Mouse (Mus musculus): Measurements from ENCODE around the gene Tnnt2.

Tnnt2 gene

DNA sequence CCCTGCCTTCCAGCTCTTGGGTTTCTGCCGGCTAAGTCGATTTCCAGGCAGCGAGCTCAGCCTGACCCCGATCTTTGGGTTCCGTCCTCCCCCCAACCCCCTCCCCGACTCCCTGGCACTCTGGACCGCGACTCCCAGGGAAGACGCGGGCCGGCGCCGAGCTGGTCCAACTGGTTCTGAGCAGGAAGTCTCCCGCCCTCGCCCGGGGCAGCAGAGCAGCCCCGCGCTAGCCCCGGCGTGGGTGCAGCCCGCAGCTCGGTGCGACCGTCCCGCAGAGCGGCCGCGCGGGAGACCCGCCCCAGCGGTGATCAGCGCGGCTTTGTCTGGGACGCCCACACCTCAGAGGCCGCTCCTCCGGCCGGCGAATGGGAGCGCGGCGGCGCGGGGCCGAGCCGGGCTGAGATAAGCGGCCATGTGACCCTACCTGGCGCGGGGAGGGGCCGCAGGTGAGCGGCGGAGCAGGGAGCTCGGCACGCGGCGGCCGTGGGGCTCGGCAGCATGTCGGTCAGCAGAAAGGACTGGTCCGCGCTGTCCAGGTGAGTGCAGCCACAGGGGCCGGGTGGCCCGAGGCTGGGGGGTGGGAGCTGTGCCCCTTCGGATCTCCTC is 17.6 kb upstream of the Tnnt2 start, which contains the start of gene Lad1:
TSS of gene Lad1 (plus strand) at position 118 of the 606 bp plus-strand sequence.
- DNase-seq (ENCODE audit: low spot score), result no peak

DNA sequence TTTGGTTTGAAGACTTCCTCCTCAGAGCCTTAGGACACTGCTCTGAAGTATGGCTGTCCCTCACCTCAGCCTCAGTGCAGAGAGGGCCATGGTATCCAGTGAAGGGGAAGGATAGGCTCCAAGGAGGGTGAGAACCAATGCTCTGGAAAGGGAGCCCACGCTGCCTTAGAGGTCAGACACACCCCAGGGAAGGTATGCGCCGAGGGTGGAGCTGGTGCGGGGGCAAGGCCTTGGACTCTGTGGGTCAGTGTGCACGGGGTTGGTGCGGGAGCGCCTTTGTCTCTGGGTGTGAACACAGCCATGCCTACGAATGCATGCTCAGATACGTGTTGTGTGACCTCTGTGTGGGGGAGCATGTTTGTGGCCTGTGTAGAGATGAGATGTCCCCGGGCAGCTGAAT is 16.1 kb upstream of the Tnnt2 start:
- no peak for DNase-seq (ENCODE audit: low spot score)

DNA sequence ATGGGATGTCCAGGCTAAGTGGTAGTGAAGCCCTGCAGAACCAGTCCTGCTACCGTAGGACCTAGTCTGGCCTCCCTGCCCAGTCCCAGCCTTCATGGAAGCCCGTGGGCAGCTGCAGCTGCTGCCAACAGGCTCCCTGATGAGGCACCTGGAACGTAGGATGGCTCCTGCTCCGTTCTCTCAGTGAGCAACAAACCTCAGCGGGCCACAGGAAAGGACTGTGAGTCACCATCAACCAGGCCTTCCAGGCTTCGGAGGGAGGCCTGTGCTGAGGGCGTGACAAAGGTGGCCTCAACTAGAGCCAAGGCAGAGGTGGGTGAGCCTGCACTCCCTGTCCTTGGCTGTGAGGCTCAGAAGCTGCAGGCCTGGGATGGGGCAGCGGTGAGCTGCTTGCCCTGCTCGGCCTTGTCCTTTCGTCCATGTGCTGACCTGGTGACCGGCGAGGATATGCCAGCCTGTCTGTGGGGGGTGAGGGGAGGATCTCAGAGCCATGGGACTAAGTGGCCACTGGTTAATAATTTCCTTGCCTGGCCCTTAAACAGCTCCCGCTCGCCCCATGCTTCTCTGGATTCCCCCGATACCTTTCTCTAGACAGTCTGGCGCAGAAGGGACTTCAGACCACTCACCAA is 15.3 kb upstream of the Tnnt2 start:
- no peak for DNase-seq (ENCODE audit: low spot score)

DNA sequence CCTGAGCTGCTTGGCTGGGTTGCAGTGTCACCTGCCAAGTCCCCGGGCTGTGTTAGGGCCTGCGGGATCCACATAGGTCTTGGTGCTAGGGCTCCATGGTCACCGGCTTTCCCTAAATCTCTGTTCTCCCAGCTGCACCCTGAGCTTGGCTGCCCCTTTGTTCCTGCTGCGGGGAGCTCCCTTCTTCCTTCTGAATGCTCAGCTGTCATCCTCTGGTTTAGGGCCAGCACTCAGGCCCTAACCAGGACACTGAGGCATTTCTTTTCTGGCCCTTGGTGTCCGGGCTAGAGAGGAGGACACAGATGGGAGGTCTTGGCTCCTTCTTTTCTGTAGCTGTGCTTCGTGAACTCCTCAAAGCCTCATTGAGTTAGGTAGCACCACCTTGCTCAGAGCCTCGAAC is 14.4 kb upstream of the Tnnt2 start:
- no peak for DNase-seq (ENCODE audit: low spot score)

DNA sequence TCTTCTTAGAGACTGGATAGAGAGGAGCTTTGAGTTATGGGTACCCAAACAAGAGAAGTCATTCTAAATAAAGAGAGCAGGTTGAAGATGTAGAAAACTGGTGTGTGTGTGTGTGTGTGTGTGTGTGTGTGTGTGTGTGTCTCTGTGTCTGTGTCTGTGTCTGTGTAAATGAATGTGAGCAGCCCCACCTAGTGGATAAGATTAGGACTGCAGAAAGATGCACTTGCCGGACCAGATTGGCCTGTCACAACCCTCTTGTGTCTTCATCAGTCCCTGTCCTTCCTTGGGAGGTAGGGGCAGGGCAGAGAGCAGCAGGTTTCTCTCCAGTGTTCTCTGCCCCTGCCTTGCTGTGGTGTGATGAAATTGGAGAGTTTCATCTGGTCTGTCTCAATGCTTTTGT is 7.2 kb upstream of the Tnnt2 start:
- no peak for DNase-seq (ENCODE audit: low spot score)

DNA sequence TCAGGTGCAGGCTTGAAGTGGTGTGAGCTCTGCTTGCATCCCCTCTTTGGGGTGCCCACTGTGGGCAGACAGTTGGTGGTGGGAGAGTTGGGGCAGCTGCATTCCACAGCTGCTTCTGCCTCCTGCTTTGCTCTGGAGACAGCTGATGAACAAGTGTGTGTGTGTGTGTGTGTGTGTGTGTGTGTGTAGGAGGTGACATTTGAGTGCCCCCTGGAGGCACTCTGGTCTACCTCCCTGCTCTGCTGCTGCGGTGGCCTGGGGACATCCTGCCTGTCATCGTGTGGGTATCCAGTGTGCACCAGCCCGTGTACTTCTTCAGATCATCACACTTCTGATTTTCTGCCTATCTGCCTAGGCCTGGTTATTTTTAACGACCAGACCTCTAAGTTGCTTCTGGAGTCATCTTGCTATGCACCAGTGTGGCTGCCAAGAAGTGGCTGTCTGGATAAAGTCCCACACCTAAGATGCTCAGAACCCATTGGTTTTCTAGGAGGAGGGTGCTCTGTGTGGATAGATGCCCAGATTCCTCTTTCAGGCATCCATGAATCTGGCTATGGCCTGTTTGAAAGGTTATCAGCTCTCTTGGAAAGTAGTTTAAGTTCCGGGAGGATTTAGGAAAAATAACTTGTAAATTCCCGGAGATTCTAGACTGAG is 1.8 kb upstream of the Tnnt2 start:
- DNase-seq (ENCODE audit: low spot score), result no peak

DNA sequence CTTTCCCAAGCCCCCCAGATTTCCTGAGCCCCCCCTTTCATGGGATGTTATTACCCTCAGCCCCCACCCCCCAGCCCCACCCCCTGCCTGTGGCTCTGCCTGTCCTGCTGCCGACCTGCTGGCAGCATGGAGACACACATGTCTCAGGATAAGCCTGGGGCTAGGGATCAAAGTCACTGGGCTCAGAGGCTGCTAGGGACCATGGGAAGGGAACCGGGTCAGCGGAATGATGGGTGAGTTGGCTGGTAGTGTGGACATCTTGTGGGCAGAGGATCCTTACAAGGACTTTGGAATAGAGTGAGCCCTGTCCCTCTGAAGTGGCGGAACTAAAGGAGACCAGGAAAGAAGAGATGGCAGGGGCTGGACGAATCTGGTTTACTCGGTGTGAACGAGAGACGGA is 1.2 kb upstream of the Tnnt2 start:
- no peak for DNase-seq (ENCODE audit: low spot score)

DNA sequence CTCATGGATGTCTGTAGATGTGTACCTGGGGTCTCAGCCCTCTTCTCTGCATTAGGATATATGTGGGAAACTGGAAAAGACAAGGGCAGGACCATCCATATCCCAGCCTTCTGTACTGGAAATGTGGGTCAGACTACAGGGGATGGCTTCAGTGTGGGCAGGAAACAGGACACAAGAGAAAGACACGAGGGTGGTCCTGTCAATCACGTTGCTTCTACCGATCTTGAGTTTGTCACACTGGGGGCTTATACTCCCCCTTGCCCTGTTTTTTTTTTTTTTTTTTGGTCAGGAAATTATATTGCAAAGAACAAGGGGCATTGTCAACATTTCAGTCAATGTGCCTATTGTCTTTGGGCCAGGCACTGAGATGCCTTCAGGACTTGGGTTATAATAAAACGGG is 2.5 kb downstream of the Tnnt2 start:
- no peak for DNase-seq (ENCODE audit: low spot score)

DNA sequence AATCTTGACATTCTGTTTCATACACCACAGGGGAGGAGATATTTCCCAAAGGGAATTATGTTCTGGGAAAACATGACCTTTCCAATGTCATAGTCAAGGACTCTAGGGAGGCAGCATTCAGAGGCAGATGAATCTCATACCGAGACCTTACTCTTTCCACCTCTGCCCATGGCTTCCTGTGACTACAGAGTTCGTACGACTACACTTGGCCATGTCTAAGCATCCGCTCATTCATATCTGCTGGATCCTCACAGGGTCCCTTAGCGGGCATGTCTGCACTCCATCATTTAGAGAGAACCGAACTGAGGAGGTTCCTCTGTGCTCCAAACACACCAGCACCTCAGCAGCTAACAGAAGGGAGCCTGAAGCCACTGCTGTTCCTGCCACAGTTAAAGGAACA is 2.9 kb downstream of the Tnnt2 start:
- no peak for DNase-seq (ENCODE audit: low spot score)

DNA sequence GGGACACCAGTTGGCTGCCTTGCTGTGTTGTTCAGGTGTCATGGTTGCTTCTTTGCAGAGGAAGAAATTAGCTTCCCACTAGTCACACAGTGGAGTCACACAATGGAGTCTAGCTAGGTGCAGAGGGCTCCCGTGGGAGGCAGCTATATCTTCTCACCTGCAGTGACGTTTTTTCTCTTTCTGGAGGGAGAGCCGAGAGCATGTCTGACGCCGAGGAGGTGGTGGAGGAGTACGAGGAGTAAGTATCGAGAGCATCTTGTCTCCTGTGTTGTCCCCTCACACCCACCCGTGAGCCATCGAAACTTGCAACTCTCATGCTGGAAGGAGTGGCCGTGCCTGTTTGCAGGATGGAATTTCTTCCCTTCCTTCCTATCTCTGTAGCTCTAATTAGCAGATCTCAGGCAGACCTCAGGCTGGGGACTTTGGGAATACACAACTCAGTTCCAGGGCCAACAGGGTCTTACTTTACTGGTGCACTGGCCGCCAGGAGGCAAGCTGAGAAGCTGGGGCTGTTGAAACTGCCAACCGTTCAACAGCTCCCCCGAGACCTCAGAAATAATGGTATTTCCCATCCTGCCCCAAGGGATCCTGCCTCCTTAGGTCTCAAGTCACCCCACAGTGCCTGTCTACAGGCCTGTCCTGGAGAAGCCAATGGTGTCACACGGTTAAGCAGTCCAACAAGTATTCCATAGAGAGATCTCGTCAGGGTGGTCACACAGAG is 4.7 kb downstream of the Tnnt2 start:
- DNase-seq (ENCODE audit: low spot score), result no peak

DNA sequence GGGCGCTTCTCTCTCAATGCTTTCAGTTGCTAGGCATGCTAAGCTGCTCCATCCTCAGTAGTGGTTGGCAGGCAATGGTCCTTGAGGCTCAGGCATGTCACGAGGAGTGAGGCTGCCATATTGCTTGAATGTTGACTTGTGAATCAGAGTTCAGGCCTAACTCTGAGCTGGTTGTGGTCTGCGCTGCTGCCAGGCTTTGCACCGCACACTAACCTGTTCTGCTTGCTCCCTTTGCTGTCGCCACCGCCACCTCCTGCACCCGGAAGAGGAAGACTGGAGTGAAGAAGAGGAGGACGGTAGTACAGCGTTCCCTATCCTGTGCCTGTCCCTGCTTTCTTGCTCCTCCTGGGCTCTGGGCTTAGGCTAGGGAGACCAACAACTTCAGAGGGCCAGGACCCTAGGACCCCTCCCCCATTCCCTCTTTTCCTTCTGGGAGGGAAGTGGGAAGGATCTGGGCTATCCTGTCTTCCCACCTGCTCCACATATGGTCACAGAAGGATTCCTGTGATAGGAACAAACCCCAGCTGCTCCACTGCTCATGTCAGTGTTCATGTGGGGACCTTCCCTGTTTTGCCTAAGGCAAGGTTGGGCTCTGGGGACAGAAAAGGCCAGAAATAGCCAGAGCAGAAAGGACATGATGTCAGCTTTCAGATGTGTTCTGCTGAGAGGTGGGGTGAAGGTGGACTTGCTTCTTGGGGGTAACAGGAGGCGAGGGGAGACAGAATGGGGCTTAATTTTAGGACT is 7.5 kb downstream of the Tnnt2 start:
- no peak for DNase-seq (ENCODE audit: low spot score)

DNA sequence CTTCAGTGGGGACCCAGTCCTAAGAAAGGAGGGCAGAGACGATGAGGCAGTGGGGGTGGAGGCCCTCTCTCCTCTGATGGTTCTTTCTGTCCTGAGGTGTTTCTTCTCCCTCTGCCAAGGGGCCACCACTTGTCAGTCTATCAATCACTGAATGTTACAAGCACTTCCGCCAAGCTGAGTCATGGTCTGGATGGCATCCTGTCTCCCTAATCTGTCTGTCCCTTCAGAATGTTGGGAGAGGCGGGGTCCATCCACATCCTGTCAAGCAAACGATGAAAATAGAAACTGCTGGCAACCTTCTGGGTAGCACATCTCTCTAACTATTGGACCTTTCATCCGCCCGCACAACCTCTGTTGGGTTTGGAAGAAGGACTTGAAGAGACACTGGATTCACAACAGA is 8.3 kb downstream of the Tnnt2 start:
- DNase-seq (ENCODE audit: low spot score), result no peak

DNA sequence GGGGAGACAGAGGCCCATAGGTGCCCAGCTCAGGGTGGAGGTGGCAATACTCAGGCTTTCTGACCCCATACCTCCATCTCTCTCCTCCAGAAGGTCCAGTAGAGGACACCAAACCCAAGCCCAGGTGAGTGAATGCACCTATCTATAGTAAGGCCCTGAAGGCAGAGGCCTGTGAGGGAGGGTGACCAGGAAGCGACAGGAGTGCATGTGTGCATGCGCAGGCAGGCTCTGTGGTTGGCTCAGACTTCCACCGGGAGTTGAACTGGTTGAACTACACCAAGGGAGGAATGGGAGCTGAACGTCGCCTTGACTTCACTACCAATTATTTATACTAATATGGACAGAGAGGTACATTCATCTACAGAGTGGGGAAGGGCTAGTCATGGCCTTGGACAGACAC is 10.5 kb downstream of the Tnnt2 start:
- DNase-seq (ENCODE audit: low spot score), result no peak

DNA sequence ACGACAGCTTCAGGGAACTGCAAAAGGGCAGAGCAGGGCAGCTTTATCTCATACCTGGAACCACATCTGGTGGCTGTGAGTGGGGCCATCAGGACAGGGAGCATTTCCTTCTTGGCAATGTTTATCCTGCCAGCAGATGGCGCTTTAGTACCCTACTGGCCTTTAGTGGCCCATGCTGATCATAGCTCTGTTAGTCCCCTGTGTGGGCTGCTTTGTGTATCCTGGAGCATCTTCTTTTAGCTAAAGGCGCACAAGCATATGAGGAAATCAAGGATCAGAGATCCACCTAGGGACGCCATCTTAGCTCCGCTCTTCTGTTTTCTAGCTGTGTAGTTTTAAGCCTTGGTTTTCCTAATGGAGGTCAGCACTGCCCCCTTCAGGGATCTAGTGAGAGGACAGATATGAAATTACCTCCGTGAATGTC is 11.0 kb downstream of the Tnnt2 start:
- no peak for DNase-seq (ENCODE audit: low spot score)

DNA sequence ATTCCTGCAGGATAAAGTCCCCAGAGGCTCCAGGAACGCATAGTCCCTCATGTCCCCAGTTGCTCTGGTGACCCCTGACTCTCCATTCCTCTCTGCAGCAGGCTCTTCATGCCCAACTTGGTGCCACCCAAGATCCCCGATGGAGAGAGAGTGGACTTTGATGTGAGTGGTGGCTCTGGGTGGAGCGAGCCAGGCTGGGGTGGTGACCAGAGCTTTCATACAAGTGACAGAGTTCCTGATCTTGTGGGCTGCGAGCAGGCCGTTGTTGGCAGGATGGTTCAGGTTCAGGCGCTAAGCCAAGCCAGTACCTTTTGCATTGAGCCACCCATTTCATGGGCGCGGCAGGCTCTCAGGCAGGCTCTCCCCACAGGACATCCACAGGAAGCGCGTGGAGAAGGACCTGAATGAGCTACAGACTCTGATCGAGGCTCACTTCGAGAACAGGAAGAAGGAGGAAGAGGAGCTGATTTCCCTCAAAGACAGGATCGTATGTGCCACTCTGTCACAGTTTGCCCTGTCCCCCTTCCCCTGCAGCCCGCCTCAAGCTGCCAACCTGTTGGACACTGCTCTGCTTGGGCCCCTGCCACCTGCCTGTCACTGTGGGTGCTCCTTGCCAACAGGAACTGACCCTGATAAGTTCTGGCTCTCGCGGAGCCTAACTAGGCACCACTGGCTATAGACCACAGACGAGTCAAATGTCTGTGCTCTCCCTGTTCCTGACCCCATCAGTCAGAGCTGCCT is 11.6 kb downstream of the Tnnt2 start:
- no peak for DNase-seq (ENCODE audit: low spot score)

DNA sequence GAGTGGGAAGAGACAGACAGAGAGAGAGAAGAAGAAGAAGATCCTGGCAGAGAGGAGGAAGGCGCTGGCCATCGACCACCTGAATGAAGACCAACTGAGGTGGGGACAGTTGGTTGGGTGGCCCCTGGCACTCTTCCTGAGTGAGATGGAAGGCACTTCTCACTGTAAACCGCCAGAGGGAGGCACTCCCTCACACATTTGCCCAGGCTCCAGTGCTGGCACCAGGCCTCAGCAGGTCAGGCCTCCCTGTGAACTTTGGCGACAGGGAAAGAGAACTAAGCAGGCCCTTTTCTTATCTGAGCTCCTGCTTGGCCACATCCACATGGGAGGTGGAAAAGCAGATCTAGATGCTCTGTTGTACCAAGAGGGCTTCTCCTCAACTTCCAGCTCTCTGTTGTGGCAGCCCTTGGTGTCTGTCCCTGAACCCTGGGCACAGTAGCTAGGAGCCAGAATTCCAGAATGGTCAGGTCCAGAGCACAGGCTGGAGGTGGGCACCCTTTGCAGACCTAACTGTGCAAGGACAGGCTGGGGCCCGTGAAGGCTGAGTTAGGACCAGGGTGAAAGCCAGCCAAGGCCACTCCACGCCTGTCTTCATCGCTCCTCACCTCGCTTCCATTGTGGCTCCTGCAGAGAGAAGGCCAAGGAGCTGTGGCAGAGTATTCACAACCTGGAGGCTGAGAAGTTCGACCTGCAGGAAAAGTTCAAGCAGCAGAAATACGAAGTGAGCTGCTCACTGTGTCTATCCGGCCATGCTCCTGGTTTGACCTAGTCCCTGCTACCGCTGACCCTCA is 14.8 kb downstream of the Tnnt2 start:
- no peak for DNase-seq (ENCODE audit: low spot score)

DNA sequence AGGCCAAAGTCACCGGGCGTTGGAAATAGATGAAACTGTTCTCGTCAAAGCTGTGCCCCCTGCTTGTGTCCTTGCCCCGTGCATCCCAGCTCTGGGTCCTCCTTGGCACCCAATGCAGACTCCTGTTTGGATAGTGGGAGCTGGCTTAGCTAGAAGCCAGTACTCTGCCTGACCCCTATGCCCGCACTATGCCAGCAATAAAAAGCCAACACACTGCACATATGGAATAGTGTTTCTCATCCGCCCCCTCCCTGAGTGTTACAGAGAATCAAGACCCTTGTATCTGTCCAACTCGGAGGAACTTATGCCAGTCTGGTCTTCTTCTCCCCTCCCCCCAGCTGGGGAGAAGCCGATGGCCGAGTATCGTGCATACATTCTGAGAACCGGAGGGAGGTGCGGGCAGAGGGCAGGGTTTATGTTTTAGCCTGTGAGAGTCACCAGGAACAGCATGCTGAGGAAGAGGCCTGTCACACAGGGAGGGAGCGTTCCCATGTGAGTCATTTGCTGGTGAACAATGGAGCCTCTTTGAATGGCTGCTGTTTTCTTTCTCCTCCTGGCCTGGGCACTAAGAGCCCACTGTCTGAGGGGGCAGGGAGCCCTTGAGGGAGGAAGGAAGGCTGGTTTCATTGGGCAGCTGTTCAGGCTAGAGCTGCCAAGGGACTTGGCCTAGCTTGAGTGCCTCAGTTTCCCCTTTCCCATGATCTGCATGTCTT is 16.0 kb downstream of the Tnnt2 start:
- DNase-seq (ENCODE audit: low spot score), result no peak

DNA sequence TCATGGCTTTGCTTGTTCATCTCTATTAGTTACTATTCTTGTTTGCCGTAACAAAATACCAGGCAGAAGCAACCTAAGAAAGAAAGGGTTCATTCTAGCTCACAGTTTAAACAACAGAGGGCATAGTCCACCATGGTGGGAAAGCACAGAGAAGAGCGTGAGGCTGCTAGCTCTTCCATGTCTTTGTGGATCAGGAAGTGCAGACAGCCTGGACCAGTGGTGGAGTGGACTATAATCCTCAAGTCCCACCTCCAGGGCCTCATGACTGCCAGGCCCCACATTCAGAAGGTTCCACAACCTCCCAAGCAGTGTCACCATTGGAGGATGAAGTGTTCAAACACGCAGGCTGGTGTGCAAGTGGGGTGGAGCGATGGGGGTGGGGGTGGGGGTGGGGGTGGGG is 17.0 kb downstream of the Tnnt2 start:
- no peak for DNase-seq (ENCODE audit: low spot score)

DNA sequence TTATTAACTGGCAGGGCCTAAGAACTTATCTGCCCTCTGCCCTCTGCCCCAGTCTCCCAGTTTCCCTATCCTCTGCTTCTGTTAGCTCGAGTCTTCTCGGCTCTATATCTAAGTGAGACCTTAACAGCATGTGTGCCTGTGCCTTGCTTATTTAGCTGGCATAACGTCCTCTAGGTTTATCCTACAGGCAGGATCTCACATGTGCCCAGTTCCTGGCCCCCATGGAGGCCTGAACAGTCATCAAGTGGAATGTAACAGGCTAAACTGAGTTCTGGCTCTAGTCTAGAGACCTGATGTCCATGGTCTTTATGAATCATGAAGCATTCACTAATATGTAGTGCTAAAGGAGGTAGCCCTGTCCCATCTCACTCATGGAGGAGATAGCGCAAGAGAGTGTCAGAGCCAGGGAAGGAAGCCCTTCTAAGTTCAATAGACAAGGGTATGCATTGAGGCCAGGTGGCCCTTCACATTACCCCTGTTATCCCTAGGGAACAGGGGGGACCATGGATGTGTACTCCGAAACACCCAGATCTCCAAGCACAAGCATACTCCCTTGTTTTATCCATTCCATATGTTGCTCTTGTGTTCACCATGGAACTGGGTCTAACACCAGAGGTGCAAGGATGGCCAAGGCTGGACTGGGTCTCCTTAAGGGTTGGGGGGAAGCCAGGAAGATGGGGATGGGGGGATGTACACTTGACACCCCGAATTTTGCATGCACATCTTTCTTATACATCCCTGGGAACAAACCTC is 18.6 kb downstream of the Tnnt2 start:
- DNase-seq (ENCODE audit: low spot score), result no peak

DNA sequence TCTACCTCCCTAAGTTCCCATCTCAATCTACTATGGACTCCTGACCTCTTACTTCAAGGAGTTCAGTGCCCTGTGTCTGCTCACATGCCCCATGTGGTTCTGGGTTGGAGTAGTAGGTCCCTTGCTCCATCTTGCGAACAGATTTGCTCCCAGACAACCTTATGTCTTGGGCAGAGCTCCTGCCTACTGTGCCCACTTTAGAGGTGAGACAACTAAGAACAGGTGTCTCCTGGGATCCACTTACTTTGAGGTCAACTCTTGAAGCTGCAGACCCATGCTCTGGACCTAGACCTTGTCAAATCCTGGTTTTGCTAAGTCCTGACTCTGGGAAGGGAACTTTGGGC is 19.2 kb downstream of the Tnnt2 start:
- DNase-seq (ENCODE audit: low spot score), result no peak

Measured in urinary bladder, postnatal 10 days (tissue).